Mouse (Mus musculus) embryonic facial prominence, embryonic 11.5 days (tissue): ENCODE measurements around the gene Apol9b. TPM values are rescaled to one million over a fixed set of nuclear protein-coding genes. Genes with fewer than 3 reads are reported as not detected.

Experiments
- polyA plus RNA-seq: library from polyadenylated mRNA; unstranded; fragments of >200 nt; fragmentation: Nextera tagmentation; extraction: Ambion mirVana; gene quantifications from 2 replicates; pipeline ENCODE4 v1.2.1, GENCODE M21; 2014

Gene Apol9b
- polyA plus RNA-seq, 1 experiment from 2014 or later, result not detected

Other genes with a start within 250 kb of the Apol9b start
- not detected in 2 replicates for gene Apol11a, start 220.8 kb upstream of the Apol9b start, polyA plus RNA-seq
- gene Apol7c, start 195.7 kb upstream of the Apol9b start, polyA plus RNA-seq, result not detected in 2 replicates
- gene 1700025B11Rik, start 167.1 kb upstream of the Apol9b start, polyA plus RNA-seq, result not detected in 2 replicates
- gene Apol10b, start 132.9 kb upstream of the Apol9b start, polyA plus RNA-seq, result not detected in 2 replicates
- gene Gm36245, start 129.8 kb upstream of the Apol9b start, polyA plus RNA-seq, result not detected in 2 replicates
- gene Apol11b, start 85.8 kb upstream of the Apol9b start, polyA plus RNA-seq, result not detected in 2 replicates
- gene Apol7e, start 30.2 kb upstream of the Apol9b start, polyA plus RNA-seq, result not detected in 2 replicates
- 0.29 TPM in 1 of 2 replicates, not detected in the other for gene Apol8, start 28.0 kb downstream of the Apol9b start, polyA plus RNA-seq
- 23.4 and 25.1 TPM in 2 replicates for gene Myh9, start 113.1 kb downstream of the Apol9b start, polyA plus RNA-seq
- gene Txn2, start 200.0 kb downstream of the Apol9b start, polyA plus RNA-seq, result 239 and 248 TPM in 2 replicates
- 4.9 and 8.4 TPM in 2 replicates for gene Foxred2, start 227.7 kb downstream of the Apol9b start, polyA plus RNA-seq
- gene Eif3d, start 241.8 kb downstream of the Apol9b start, polyA plus RNA-seq, result 246 and 247 TPM in 2 replicates